Mouse (Mus musculus): ENCODE measurements around the gene Zscan12.

DNA sequence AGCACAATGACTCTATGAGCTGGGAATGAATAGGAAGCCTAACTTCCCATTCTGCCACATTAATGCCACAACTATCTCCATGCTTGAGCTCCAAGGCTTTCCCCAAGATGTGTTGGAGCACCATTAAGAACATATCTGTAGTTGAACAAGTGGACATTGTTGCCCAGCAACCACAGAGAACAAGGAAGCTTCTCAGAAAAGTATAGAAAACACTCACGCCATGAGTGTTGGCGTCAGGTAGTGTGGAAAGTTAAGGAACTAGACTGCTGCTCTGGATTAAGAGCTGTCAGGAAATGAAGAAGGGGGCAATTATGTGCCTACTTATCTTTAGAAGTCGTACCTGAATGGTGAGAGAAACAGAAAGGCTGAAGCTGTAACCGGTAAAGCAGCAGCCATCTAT lies 48.7 kb upstream of the Zscan12 start:
- no peak for TF ChIP-seq CTCF (IDR thresholded peaks at IDR 0.05; ENCODE audit: extremely low read depth, insufficient read length, insufficient replicate concordance, low read depth, low read length)
- TF ChIP-seq POLR2A (IDR thresholded peaks at IDR 0.05; ENCODE audit: low read depth, low read length) = no peak

Measured in small intestine, adult 2 months (tissue).